Mouse (Mus musculus): ENCODE results near the gene 1700056E22Rik.

DNA sequence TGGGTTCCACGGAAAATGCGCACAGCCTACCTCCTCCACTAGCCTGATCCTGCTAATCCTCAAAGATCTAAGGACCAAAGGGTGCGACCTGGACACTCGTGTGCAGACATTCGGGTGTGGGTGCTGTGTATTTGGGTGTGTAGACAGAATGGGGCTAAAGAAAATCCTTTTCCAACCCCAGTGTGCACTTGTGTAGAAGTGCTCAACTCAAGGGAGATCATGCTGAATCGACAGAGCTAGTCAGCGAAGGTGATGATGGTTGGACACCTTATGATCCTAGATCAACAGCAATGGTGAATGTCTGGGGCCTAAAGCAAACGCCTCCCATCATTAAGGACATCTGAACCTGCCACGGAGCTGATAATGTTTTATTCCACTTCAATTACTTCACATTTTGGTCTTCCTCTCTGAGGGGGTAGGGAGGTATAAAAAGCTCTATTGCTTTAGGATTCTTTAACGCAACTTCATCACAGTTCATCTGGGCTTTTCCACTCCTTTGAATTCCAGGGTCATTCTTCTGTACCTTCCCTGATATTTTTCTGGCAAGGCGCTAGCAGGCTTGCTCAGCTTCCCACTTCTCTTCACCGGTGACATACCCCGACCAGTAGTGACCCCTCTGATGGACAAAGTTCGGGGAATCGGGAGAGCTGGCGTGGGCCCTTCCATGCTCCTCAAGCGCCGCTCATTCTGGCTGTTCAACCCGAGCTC, 1.3 kb downstream of the 1700056E22Rik start:
- no peak for TF ChIP-seq POLR2A (IDR thresholded peaks at IDR 0.05; ENCODE audit: control insufficient read depth, low read depth, low read length)
- no peak for TF ChIP-seq CTCF (IDR thresholded peaks at IDR 0.05; ENCODE audit: control insufficient read depth, insufficient read depth, insufficient replicate concordance, low read depth, low read length)

Measured in testis, adult 2 months (tissue).